Mouse (Mus musculus) small intestine, adult 2 months (tissue): ENCODE data around the gene Fth1. TPM values are rescaled to one million over a fixed set of nuclear protein-coding genes. Genes with fewer than 3 reads are reported as not detected.

Experiments
- H3K27ac ChIP-seq: fragments of 200-500 bp; 2 replicates; pipeline ENCODE4 v1.5.1; 2012; ENCODE audit warnings: low read depth, low read length, control low read depth, inconsistent platforms; ENCODE audit not compliant: insufficient read depth
- H3K27me3 ChIP-seq: fragments of 200-500 bp; 2 replicates; pipeline ENCODE4 v1.6.1; 2012; ENCODE audit warnings: mild to moderate bottlenecking, moderate library complexity, low read length, inconsistent platforms; ENCODE audit not compliant: control insufficient read depth, insufficient read depth
- H3K36me3 ChIP-seq: fragments of 200-500 bp; 2 replicates; pipeline ENCODE4 v1.6.1; 2012; ENCODE audit warnings: mild to moderate bottlenecking, low read length, control low read depth, inconsistent platforms; ENCODE audit not compliant: control insufficient read depth, insufficient read depth
- H3K4me1 ChIP-seq: fragments of 200-500 bp; 2 replicates; pipeline ENCODE4 v1.6.1; 2012; ENCODE audit warnings: low read length, inconsistent platforms, mixed read lengths; ENCODE audit not compliant: control insufficient read depth, insufficient read depth, insufficient read length
- H3K4me3 ChIP-seq: fragments of 200-500 bp; 2 replicates; pipeline ENCODE4 v1.5.1; 2012; ENCODE audit warnings: low read depth, mild to moderate bottlenecking, control low read depth, inconsistent platforms, low read length, moderate library complexity
- CTCF ChIP-seq: fragments of 200-500 bp; IDR thresholded peaks from 2 replicates; pipeline ENCODE4 v1.5.1; 2012; ENCODE audit warnings: low read depth, mild to moderate bottlenecking, control low read depth, inconsistent platforms, low read length, moderate library complexity, mixed read lengths; ENCODE audit not compliant: insufficient replicate concordance, insufficient read length; ENCODE audit errors: extremely low read depth
- POLR2A ChIP-seq: fragments of 200-500 bp; IDR thresholded peaks from 2 replicates; pipeline ENCODE4 v1.6.1; 2012; ENCODE audit warnings: low read depth, mild to moderate bottlenecking, control low read depth, inconsistent platforms, low read length, moderate library complexity
- WGBS: fragments of 180-500 bp; shearing (Covaris S2); methylation state at CpG from one replicate; pipeline ENCODE4 v1.1.7; 2018; 5-methylcytosine and 5-hydroxymethylcytosine counted together
- polyA plus RNA-seq: library from polyadenylated mRNA; depleted of rRNA; stranded (reverse); fragments of >200 nt; gene quantifications from 2 replicates; pipeline ENCODE4 v1.2.3, GENCODE M21; 2012

Gene Fth1
- polyA plus RNA-seq, 1 experiment: 9,432 TPM

DNA sequence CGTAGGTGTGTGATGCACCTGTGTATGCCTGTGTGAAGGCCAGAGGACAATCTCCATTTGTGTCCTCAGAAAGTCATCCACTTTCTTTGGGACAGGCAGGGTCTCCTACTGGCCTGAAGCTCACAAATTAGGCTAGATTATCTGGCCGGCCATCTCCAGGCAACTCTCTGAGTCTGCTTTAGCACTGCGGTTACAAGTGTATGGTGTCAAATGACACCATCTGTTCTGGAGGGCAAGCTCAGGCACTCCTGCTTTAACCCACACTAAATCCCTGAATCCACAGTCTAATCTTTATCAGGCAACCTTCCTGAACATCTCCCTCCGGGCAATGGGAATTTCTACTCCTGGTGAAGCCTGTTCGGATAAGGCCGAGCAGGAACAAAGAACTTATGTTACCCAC lies 6.8 kb downstream of the Fth1 start:
- H3K4me3 ChIP-seq: no peak overlapping the region
- peaks cover 22% of the 10 kb centered on the region for H3K36me3 ChIP-seq
- H3K4me1 ChIP-seq: peaks cover 11% of the 10 kb centered on the region
- 71% methylated on average over 6 of the region's 6 CpGs for WGBS
- H3K27ac ChIP-seq: no peak overlapping the region
- TF ChIP-seq POLR2A (no peak), CTCF (no peak)
- H3K27me3 ChIP-seq: no peaks in the 10 kb centered on the region

GRCm38 (mm10) chr19:9987593-9987992 lies 7.2 kb downstream of the Fth1 start:
- Histone ChIP-seq H3K27ac (no peak overlapping the region), H3K27me3 (no peaks in the 10 kb centered on the region), H3K36me3 (peaks cover 22% of the 10 kb centered on the region), H3K4me1 (peaks cover 11% of the 10 kb centered on the region), H3K4me3 (no peak overlapping the region)
- TF ChIP-seq CTCF (no peak), POLR2A (no peak)

DNA sequence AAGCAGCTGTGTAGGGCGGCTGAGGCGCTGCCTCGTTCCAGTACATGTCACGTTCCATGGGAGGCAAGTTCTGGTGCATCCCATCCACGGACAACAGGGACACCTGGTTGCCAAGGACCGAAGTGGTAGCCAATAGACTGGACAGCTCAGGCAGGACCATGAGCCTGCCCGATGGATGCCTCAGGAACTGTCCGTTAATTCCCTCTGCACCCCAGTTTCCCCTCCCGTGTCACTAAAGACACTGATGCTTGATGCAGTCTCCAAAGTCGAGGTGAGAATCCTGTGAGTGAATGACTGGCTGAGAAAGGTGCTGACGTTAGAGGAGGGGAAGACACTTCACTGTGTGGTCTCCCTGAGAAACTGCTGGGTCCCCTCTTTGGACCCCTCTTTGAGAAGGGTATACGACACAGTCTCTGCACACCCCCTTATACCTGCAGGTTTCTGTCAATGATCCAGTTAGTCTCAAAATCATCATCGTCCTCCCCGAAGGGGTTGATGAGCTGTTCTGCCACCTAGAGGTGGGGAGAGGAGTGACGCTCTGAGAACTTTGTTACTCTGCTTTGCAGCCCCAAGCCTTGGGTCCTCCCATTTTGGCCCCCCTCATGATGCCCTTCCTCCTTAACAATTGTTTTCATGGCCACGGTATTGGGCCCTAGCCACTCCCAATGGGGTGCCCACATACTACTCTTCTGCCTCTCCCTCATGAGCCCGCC lies 8.9 kb downstream of the Fth1 start:
- no peaks in the 10 kb centered on the region for H3K27me3 ChIP-seq
- H3K27ac ChIP-seq: no peak overlapping the region
- TF ChIP-seq CTCF (peak; percentile 76; the same call in 1 of the 2 replicates), POLR2A (no peak)
- peaks cover 17% of the 10 kb centered on the region for H3K36me3 ChIP-seq
- WGBS: 42% methylated on average over 17 of the region's 17 CpGs
- H3K4me1 ChIP-seq: peaks cover 14% of the 10 kb centered on the region
- H3K4me3 ChIP-seq: no peak overlapping the region

GRCm38 (mm10) chr19:9989884-9990256 lies 9.5 kb downstream of the Fth1 start:
- TF ChIP-seq CTCF: no peak
- no peak for TF ChIP-seq POLR2A

DNA sequence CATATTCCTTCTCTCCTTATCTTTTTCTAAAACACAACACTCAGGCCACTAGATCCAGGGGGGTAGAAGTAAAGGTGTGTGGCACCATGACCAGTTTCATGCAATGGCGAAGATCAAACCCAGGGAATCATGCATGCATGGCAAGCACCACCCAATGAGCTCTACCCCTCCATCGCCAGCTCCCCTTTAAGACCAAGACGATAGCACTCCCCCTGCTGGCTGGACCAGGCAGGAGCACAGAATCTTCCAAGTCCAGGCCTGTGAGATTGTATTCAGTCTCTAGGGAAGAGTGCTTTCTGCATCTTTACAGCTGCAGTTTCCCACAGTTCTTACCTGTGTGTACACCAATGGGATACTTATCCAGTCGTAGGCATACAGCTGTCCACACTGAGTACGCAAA lies 10.9 kb downstream of the Fth1 start:
- H3K27ac ChIP-seq: no peak overlapping the region
- no peaks in the 10 kb centered on the region for H3K36me3 ChIP-seq
- H3K4me1 ChIP-seq: peaks cover 12% of the 10 kb centered on the region
- TF ChIP-seq POLR2A: no peak
- TF ChIP-seq CTCF: peak; percentile 92
- WGBS: 22% methylated on average over 5 of the region's 5 CpGs
- no peak overlapping the region for H3K4me3 ChIP-seq
- no peaks in the 10 kb centered on the region for H3K27me3 ChIP-seq

More at GRCm38 (mm10) chr19:9989884-9990256, 9.5 kb downstream of the Fth1 start:
- no peak overlapping the region for H3K27ac ChIP-seq
- peaks cover 11% of the 10 kb centered on the region for H3K36me3 ChIP-seq
- H3K4me1 ChIP-seq: peaks cover 12% of the 10 kb centered on the region
- H3K27me3 ChIP-seq: no peaks in the 10 kb centered on the region
- H3K4me3 ChIP-seq: no peak overlapping the region

DNA sequence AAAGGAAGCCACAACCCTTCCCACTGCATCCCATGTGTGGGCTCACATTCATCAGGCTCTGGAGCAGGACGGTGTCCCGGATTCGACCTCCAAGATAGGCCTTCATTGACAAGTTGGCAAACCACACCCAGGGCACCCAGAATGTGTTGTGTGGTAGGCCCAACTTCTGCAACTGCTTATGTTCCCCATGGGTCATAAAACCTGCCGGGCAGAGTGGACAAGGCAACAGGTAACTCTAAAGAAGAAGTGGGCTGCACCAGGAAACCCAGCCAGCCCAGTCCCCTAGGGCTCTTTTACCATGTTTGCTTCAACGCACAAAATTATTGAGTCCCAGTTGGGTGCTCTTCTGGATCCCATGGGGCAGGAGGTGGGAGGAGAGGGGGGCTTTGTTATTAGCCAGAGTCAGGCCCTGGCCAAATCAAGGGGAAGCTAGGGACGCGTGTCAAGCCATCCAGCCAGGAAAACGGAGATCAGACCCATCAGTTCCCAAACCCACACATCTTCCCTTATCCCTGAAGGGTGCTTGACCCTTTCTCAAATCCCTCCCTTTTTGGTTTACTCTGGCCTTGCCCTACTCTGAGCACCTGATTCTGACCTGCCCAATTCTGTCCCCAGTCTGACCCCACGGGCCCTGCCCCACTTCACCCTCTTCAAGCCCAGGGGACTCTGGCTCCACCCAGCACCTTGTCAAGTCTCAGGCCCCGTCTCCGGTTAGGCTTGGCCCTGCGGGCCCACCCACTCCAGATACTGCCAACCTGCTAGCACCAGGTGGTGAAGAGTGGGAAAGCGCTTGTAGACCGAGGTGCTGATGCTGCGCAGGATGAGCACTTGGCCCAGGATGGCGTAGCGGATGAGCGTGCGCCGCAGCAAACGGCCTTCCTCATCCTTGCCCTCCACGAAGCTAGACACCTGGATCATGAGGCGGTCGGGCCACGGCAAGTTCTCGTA lies 11.9 kb downstream of the Fth1 start:
- H3K36me3 ChIP-seq: no peaks in the 10 kb centered on the region
- no peak overlapping the region for H3K27ac ChIP-seq
- TF ChIP-seq CTCF: no peak
- TF ChIP-seq POLR2A: no peak
- peak overlapping the region; percentile 9; the same call in 1 of the 2 replicates for H3K4me3 ChIP-seq
- H3K4me1 ChIP-seq: peaks cover 12% of the 10 kb centered on the region
- no peaks in the 10 kb centered on the region for H3K27me3 ChIP-seq
- 70% methylated on average over 26 of the region's 26 CpGs for WGBS
